In genomic region chr1:91572458-91572857, GRCm38 (mm10) we compare ENCODE assay signal across 15 mouse cellular contexts.
"Had no signal": no experiment of that assay in that cellular context is flagged by ENCODE, and none has a peak within 500 bp of the region (broad histone marks: within the 10 kb centered on the region; RNA-seq: fewer than 3 reads in every experiment).

No protein-coding gene starts in this region.

- H3K9ac ChIP-seq: neural tube, embryonic 15.5 days; stomach, embryonic 15.5 days had no signal

- H3K27me3 ChIP-seq: neural tube, embryonic 15.5 days; stomach, embryonic 15.5 days had no signal

- H3K9me3 ChIP-seq: neural tube, embryonic 15.5 days; stomach, embryonic 15.5 days had no signal

- H3K4me2 ChIP-seq: neural tube, embryonic 15.5 days; stomach, embryonic 15.5 days had no signal

- H3K4me1 ChIP-seq: neural tube, embryonic 15.5 days; stomach, embryonic 15.5 days had no signal

- H3K4me3 ChIP-seq: neural tube, embryonic 15.5 days; stomach, embryonic 15.5 days had no signal

- H3K27ac ChIP-seq: neural tube, embryonic 15.5 days; stomach, embryonic 15.5 days; stomach, postnatal 0 days had no signal

- H3K36me3 ChIP-seq: neural tube, embryonic 15.5 days; stomach, embryonic 15.5 days had no signal

- DNase-seq: retina, postnatal 1 day; right cerebral cortex, adult 18-20 months; right cerebral cortex, postnatal 14 days; right cerebral cortex, postnatal 25 days; right cerebral cortex, postnatal 4 days; spleen, adult 18-20 months; thymus, adult 18-20 months; thymus, adult 2 months; thymus, postnatal 14 days; thymus, postnatal 25 days; thymus, postnatal 36 days; thymus, postnatal 4 days had no signal
